In the genomic region with DNA sequence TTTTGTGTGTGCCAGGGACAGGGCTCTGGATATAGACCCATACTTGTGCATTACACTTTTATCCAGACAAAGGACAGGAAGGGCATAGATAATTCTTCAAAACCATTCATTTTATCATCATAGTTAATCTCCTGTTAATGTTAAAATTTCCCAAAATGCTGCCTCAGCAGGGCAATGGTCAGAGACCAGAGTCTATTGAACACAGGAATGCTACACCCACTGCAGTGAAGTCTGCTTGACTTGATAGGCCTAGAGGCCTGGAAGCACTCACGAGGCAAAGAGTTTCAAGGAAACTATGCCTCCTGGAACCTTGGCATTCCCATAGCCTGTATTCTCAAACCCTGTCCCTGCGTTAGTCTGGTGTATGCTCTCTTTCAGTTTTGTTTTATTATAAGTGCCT, we compare ENCODE assay signal across 25 mouse cellular contexts. TPM values are rescaled to one million over a fixed set of nuclear protein-coding genes. Genes with fewer than 3 reads are reported as not detected.
DNase-seq lines count a peak whose midpoint lies in the region; ATAC-seq and TF ChIP-seq lines count a peak whose summit lies in the region.
"Had no signal": no experiment of that assay in that cellular context is flagged by ENCODE, and none has a peak within 500 bp of the region (broad histone marks: within the 10 kb centered on the region; RNA-seq: fewer than 3 reads in every experiment).

No protein-coding gene starts in this region.

- peaks cover 24% of the 10 kb centered on the region for H3K4me1 ChIP-seq in kidney, adult 2 months (ENCODE audit: control insufficient read depth, insufficient read depth, low read length)
- H3K4me1 ChIP-seq in kidney, embryonic 14.5 days (ENCODE audit: control insufficient read depth, insufficient read depth, low read length) = no peaks in the 10 kb centered on the region
- H3K4me1 ChIP-seq in liver, adult 2 months (ENCODE audit: control insufficient read depth, insufficient read depth, low read length) = peaks cover 27% of the 10 kb centered on the region
- H3K4me1 ChIP-seq in liver, embryonic 12.5 days = 0 out of 2 replicates have a peak, but pooled peaks cover 5% of the 10 kb centered on the region

- H3K9me3 ChIP-seq in kidney, embryonic 14.5 days (ENCODE audit: control insufficient read depth, low read length) = no peaks in the 10 kb centered on the region
- no peaks in the 10 kb centered on the region for H3K9me3 ChIP-seq in liver, embryonic 12.5 days (replicated peaks)
- H3K9me3 ChIP-seq: embryonic facial prominence, embryonic 10.5 days; embryonic facial prominence, embryonic 12.5 days; forebrain, embryonic 13.5 days; G1E had no signal

- no peak for ATAC-seq in kidney, embryonic 14.5 days (ENCODE audit: low FRiP score, low TSS enrichment)
- no peak for ATAC-seq in liver, embryonic 12.5 days
- ATAC-seq: activated CD4-positive, CD25-positive, alpha-beta regulatory T cell, adult 4 months; CD4-positive, CD25-positive, alpha-beta regulatory T cell, adult 4 months; forebrain, embryonic 13.5 days; Patski had no signal

- H3K4me3 ChIP-seq in kidney, adult 2 months (ENCODE audit: insufficient read depth, low read depth, low read length) = no peak overlapping the region
- H3K4me3 ChIP-seq in kidney, embryonic 14.5 days (ENCODE audit: low read length) = no peak overlapping the region
- H3K4me3 ChIP-seq in liver, adult 2 months (ENCODE audit: insufficient read depth, low read depth, low read length) = no peak overlapping the region
- no peak overlapping the region for H3K4me3 ChIP-seq in liver, embryonic 12.5 days
- H3K4me3 ChIP-seq: embryonic facial prominence, embryonic 10.5 days; embryonic facial prominence, embryonic 12.5 days; forebrain, embryonic 13.5 days had no signal

- no peaks in the 10 kb centered on the region for H3K27me3 ChIP-seq in kidney, adult 2 months (replicated peaks; ENCODE audit: control insufficient read depth, insufficient read depth, low read length)
- H3K27me3 ChIP-seq in kidney, embryonic 14.5 days (ENCODE audit: control insufficient read depth, insufficient read depth, low read length) = no peaks in the 10 kb centered on the region
- no peaks in the 10 kb centered on the region for H3K27me3 ChIP-seq in liver, adult 2 months (ENCODE audit: control insufficient read depth, insufficient read depth, low read length)
- H3K27me3 ChIP-seq in liver, embryonic 12.5 days (replicated peaks) = no peaks in the 10 kb centered on the region
- H3K27me3 ChIP-seq: CH12.LX; embryonic facial prominence, embryonic 12.5 days; forebrain, embryonic 13.5 days; Patski had no signal

- no peak overlapping the region for H3K9ac ChIP-seq in kidney, embryonic 14.5 days (ENCODE audit: low read depth, low read length)
- no peak overlapping the region for H3K9ac ChIP-seq in liver, adult 2 months (ENCODE audit: low read depth, low read length)
- no peak overlapping the region for H3K9ac ChIP-seq in liver, embryonic 12.5 days
- H3K9ac ChIP-seq: embryonic facial prominence, embryonic 12.5 days; forebrain, embryonic 13.5 days had no signal

- H3K4me2 ChIP-seq in kidney, embryonic 14.5 days (replicated peaks; ENCODE audit: low read depth, low read length) = no peak overlapping the region
- H3K4me2 ChIP-seq in liver, embryonic 12.5 days = no peak overlapping the region
- H3K4me2 ChIP-seq: embryonic facial prominence, embryonic 12.5 days; forebrain, embryonic 13.5 days had no signal

- TF ChIP-seq CTCF in kidney, adult 2 months (conservative IDR thresholded peaks at IDR 0.05; ENCODE audit: insufficient read depth, insufficient read length, low read depth, low read length) = no peak
- TF ChIP-seq CTCF in liver, adult 2 months (IDR thresholded peaks at IDR 0.05; ENCODE audit: low read depth, low read length) = no peak

- peak; percentile 63 for DNase-seq in kidney, adult 11 months
- no peak for DNase-seq in kidney, postnatal 14 days
- peak; percentile 88 for DNase-seq in kidney, adult 2 months
- DNase-seq in kidney, adult 9 months = peak; percentile 89
- DNase-seq in kidney, postnatal 10 days = no peak
- DNase-seq in liver, adult 2 months (ENCODE audit: extremely low read depth, low read depth, low spot score) = peak; percentile 81
- DNase-seq: adrenal gland, adult 8-10 months; adrenal gland, postnatal 14 days; adrenal gland, postnatal 36 days; B cell, adult 2 months; cerebellum, adult 11-12 months; cerebellum, adult 2 months; cerebellum, adult 9-10 months; cerebellum, postnatal 10 days; cerebellum, postnatal 25 days had no signal

- TF ChIP-seq POLR2A in kidney, adult 2 months (IDR thresholded peaks at IDR 0.05; ENCODE audit: low read depth, low read length) = no peak
- no peak for TF ChIP-seq POLR2A in liver, adult 2 months (IDR thresholded peaks at IDR 0.05; ENCODE audit: extremely low read depth, insufficient read depth, low read length)

- H3K27ac ChIP-seq in kidney, adult 2 months (ENCODE audit: insufficient read depth, low read depth, low read length) = peak overlapping the region; percentile 86
- H3K27ac ChIP-seq in kidney, embryonic 14.5 days (ENCODE audit: low read depth, low read length) = no peak overlapping the region
- peak overlapping the region; percentile 100 for H3K27ac ChIP-seq in liver, adult 2 months (replicated peaks; ENCODE audit: insufficient read depth, low read depth, low read length)
- H3K27ac ChIP-seq in liver, embryonic 12.5 days = no peak overlapping the region
- H3K27ac ChIP-seq: embryonic facial prominence, embryonic 10.5 days; embryonic facial prominence, embryonic 12.5 days; forebrain, embryonic 13.5 days had no signal

- no peaks in the 10 kb centered on the region for H3K79me2 ChIP-seq in liver, adult 2 months (ENCODE audit: control insufficient read depth, insufficient read depth, low read length)

- H3K36me3 ChIP-seq in kidney, adult 2 months (ENCODE audit: control insufficient read depth, insufficient read depth, low read length) = no peaks in the 10 kb centered on the region
- no peaks in the 10 kb centered on the region for H3K36me3 ChIP-seq in kidney, embryonic 14.5 days (ENCODE audit: control insufficient read depth, insufficient read depth, low read length)
- H3K36me3 ChIP-seq in liver, adult 2 months (ENCODE audit: control insufficient read depth, insufficient read depth, low read length) = no peaks in the 10 kb centered on the region
- no peaks in the 10 kb centered on the region for H3K36me3 ChIP-seq in liver, embryonic 12.5 days
- H3K36me3 ChIP-seq: embryonic facial prominence, embryonic 10.5 days; embryonic facial prominence, embryonic 12.5 days; G1E had no signal

- 64% methylated on average over 2 of the region's 2 CpGs for WGBS in kidney, adult 2 months
- 83% methylated on average over 2 of the region's 2 CpGs for WGBS in kidney, embryonic 14.5 days
- WGBS in liver, adult 2 months = 23% methylated on average over 2 of the region's 2 CpGs
- 71% methylated on average over 2 of the region's 2 CpGs for WGBS in liver, embryonic 12.5 days (ENCODE audit: insufficient replicate concordance)

RNA-seq across cellular contexts. Expression of gene Gpt2, which starts 12.7 kb away (rescaled TPM):
- 51.5 and 55.9 TPM in 2 replicates for polyA plus RNA-seq in kidney, adult 2 months (2012; rRNA removed)
- 13.2 and 21.6 TPM in 2 replicates for polyA plus RNA-seq in kidney, embryonic 14.5 days (2014; fragmentation: Nextera tagmentation; extraction: Ambion mirVana)
- 345 and 351 TPM in 2 replicates for total RNA-seq in liver, adult 2 months (2014; rRNA removed)
- polyA plus RNA-seq in liver, adult 2 months (2012; rRNA removed) = 135 and 180 TPM in 2 replicates
- polyA plus RNA-seq in liver, embryonic 12.5 days (2016; fragmentation: Nextera tagmentation; extraction: Ambion mirVana) = 18.5 and 20.1 TPM in 2 replicates
- polyA plus RNA-seq: G1E had no signal

RNA-seq across cellular contexts. Expression of gene 4921524J17Rik, which starts 47.1 kb away (rescaled TPM):
- polyA plus RNA-seq in kidney, adult 2 months (2012; rRNA removed) = 4.2 and 6.9 TPM in 2 replicates
- polyA plus RNA-seq in kidney, embryonic 14.5 days (2014; fragmentation: Nextera tagmentation; extraction: Ambion mirVana) = 42.9 and 44.8 TPM in 2 replicates
- 6.2 and 8.6 TPM in 2 replicates for total RNA-seq in liver, adult 2 months (2014; rRNA removed)
- polyA plus RNA-seq in liver, adult 2 months (2012; rRNA removed) = 2.9 TPM in 2 replicates
- 23.8 and 25.3 TPM in 2 replicates for polyA plus RNA-seq in liver, embryonic 12.5 days (2016; fragmentation: Nextera tagmentation; extraction: Ambion mirVana)

Comparison
In these comparisons a context has a peak if more than half of its experiments do, and no peak if none do; other contexts are left out.
1. DNase-seq: peak in kidney, adult 11 months (single experiment), kidney, adult 2 months (single experiment), kidney, adult 9 months (single experiment) and liver, adult 2 months (single experiment); none in kidney, postnatal 14 days (single experiment) and kidney, postnatal 10 days (single experiment).
2. H3K27ac ChIP-seq: peak in kidney, adult 2 months (single experiment) and liver, adult 2 months (single experiment); none in kidney, embryonic 14.5 days (single experiment) and liver, embryonic 12.5 days (single experiment).